Mouse (Mus musculus): ENCODE data around the gene Cplane1.

The Cplane1 gene

DNA sequence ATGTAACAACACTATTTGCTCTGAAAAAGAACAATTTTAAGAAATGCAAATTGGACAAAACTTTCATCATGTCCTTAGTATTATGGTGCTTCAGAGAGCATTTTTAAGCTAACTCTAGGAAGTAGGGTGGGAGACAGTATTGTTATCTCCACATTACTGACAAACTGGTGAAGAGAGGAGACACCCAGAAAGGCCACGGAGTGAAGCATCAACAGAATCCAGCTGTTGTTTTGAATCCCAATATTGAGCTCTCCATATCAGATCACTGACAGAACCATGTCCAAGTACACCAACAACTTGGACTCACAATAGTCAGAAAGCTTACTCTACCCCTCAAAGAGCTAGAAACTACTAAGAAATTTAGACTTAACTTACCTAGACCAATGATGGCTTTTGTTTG, 136.6 kb downstream of the Cplane1 start:
- DNase-seq = no peak

DNA sequence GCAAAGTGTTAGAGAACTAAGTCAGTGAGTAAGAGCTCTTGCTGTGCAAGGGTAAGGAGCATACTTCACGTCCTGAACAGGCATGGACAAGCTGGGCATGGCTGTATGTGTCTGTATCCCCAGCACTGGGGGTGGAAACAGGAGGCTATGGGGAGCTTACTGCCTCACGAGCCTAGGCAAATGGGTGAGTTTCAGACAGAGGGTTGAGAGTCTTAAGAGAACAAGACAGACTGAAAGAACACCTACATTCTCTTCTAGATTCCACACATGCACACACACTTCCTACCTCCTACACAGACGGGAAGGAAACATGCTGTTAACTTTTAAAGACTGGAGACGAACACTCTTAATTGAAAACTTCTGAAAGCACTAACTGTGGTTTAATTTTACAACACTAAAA, 148.5 kb downstream of the Cplane1 start:
- no peak for DNase-seq

DNA sequence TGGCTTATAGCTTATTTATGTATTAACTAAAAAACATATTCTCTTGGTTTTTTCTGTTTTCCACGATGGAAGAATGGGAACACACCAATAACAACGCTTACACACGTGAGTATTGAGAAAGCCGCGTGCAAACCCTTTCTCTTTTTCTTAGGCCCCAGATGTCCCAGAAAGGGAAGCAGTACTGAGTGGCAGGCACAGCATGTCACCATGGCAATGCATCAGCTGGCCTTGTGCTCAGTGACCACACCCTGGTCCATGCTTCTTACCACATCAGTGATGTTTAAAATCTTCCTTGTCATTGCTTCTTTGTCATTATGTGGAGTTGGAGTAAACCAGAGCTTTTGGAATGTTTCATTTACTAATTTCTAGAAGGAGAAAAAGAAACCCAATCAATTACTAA, 150.3 kb downstream of the Cplane1 start:
- DNase-seq = no peak

Data from kidney, adult 18-20 months (tissue).